Mouse (Mus musculus) neutrophil, adult 5-6 weeks (primary cell): ENCODE data around the gene Numbl. TPM values are rescaled to one million over a fixed set of nuclear protein-coding genes. Genes with fewer than 3 reads are reported as not detected.

Source experiments
- total RNA-seq: library from RNA; stranded (forward); fragments of 200-1000 nt; gene quantifications from 2 replicates; pipeline ENCODE4 v1.2.3, GENCODE M21; 2017

The Numbl gene
- total RNA-seq, 1 experiment from 2014 or later, result 2.7 TPM

Other genes with a start within 250 kb of the Numbl start
- gene Cyp2a12, start 229.4 kb upstream of the Numbl start, total RNA-seq, result not detected in 2 replicates
- not detected in 2 replicates for gene Cyp2f2, start 138.5 kb upstream of the Numbl start, total RNA-seq
- not detected in 2 replicates for gene Cyp2t4, start 104.7 kb upstream of the Numbl start, total RNA-seq
- gene Egln2, start 91.6 kb upstream of the Numbl start, total RNA-seq, result 70.5 and 73.3 TPM in 2 replicates
- 66.0 and 67.0 TPM in 2 replicates for gene Rab4b, start 79.5 kb upstream of the Numbl start, total RNA-seq
- not detected in 2 replicates for gene Gm21983, start 77.3 kb upstream of the Numbl start, total RNA-seq
- gene Mia, start 77.3 kb upstream of the Numbl start, total RNA-seq, result 1.4 TPM in 1 of 2 replicates, not detected in the other
- gene BC024978, start 62.7 kb upstream of the Numbl start, total RNA-seq, result 2.9 and 6.8 TPM in 2 replicates
- 20.4 and 25.8 TPM in 2 replicates for gene Snrpa, start 62.2 kb upstream of the Numbl start, total RNA-seq
- 12.0 and 13.1 TPM in 2 replicates for gene Itpkc, start 29.8 kb upstream of the Numbl start, total RNA-seq
- gene Coq8b, start 25.4 kb upstream of the Numbl start, total RNA-seq, result 29.5 and 32.5 TPM in 2 replicates
- 0.12 TPM in 1 of 2 replicates, not detected in the other for gene Ltbp4, start 79.3 kb downstream of the Numbl start, total RNA-seq
- 56.8 and 69.9 TPM in 2 replicates for gene Shkbp1, start 97.6 kb downstream of the Numbl start, total RNA-seq
- not detected in 2 replicates for gene Gm20479, start 99.0 kb downstream of the Numbl start, total RNA-seq
- gene Sptbn4, start 189.3 kb downstream of the Numbl start, total RNA-seq, result 0.37 TPM in 1 of 2 replicates, not detected in the other
- 31.7 and 32.1 TPM in 2 replicates for gene Blvrb, start 189.5 kb downstream of the Numbl start, total RNA-seq
- 32.0 and 39.3 TPM in 2 replicates for gene Sertad3, start 215.3 kb downstream of the Numbl start, total RNA-seq
- 32.6 and 38.4 TPM in 2 replicates for gene Sertad1, start 228.5 kb downstream of the Numbl start, total RNA-seq
- gene Prx, start 240.9 kb downstream of the Numbl start, total RNA-seq, result 0.35 and 0.61 TPM in 2 replicates